Mouse (Mus musculus): ENCODE results near the gene Dennd5b.
"Not testable (repeated sequence)": the region's sequence is repeated elsewhere in the genome, so short reads cannot be mapped to it uniquely, and the experiment has no call there.

Gene Dennd5b

GRCm38 (mm10) chr6:149101076-149101942, at the start of gene Dennd5b:
Dennd5b (minus strand) TSS chr6:149101680.
- DNase-seq = peak; percentile 93

GRCm38 (mm10) chr6:149148436-149149229, 47.2 kb upstream of the Dennd5b start:
- peak; percentile 21 for DNase-seq

- no peak for DNase-seq
Measured at GRCm38 (mm10) chr6:149145143-149145542, 43.7 kb upstream of the Dennd5b start.

- peak; percentile 88 for DNase-seq
Measured at GRCm38 (mm10) chr6:149141393-149142173, 40.1 kb upstream of the Dennd5b start.

GRCm38 (mm10) chr6:149139471-149139870, 38.0 kb upstream of the Dennd5b start, which contains the start of gene Etfbkmt:
Etfbkmt (plus strand) TSS chr6:149139849.
- DNase-seq = no peak

- no peak for DNase-seq
Measured at GRCm38 (mm10) chr6:149139011-149139410, 37.5 kb upstream of the Dennd5b start.

- no peak for DNase-seq
Measured at GRCm38 (mm10) chr6:149137936-149138335, 36.5 kb upstream of the Dennd5b start.

GRCm38 (mm10) chr6:149135631-149136030, 34.2 kb upstream of the Dennd5b start:
- no peak for DNase-seq

- DNase-seq = no peak
Measured at GRCm38 (mm10) chr6:149134391-149135150, 33.1 kb upstream of the Dennd5b start.

- DNase-seq = peak; percentile 58
Measured at GRCm38 (mm10) chr6:149132311-149133077, 31.0 kb upstream of the Dennd5b start.

GRCm38 (mm10) chr6:149131111-149131510, 29.6 kb upstream of the Dennd5b start:
- no peak for DNase-seq

GRCm38 (mm10) chr6:149129870-149130269, 28.4 kb upstream of the Dennd5b start, which contains the start of gene Gm10203:
Gm10203 (plus strand) TSS chr6:149130170.
- DNase-seq = not testable (repeated sequence)

GRCm38 (mm10) chr6:149126675-149127074, 25.2 kb upstream of the Dennd5b start:
- peak; percentile 63 for DNase-seq

GRCm38 (mm10) chr6:149123042-149123441, 21.6 kb upstream of the Dennd5b start:
- DNase-seq = no peak

- DNase-seq = peak; percentile 73
Measured at GRCm38 (mm10) chr6:149119853-149120252, 18.4 kb upstream of the Dennd5b start.

- DNase-seq = peak; percentile 49
Measured at GRCm38 (mm10) chr6:149118935-149119334, 17.5 kb upstream of the Dennd5b start.

- peak; percentile 22 for DNase-seq
Measured at GRCm38 (mm10) chr6:149116992-149117391, 15.5 kb upstream of the Dennd5b start.

- DNase-seq = no peak
Measured at GRCm38 (mm10) chr6:149108909-149109308, 7.4 kb upstream of the Dennd5b start.

- DNase-seq = no peak
Measured at GRCm38 (mm10) chr6:149107615-149108014, 6.1 kb upstream of the Dennd5b start.

GRCm38 (mm10) chr6:149103451-149103850, 2.0 kb upstream of the Dennd5b start:
- no peak for DNase-seq

GRCm38 (mm10) chr6:149101943-149102243, 413 bp upstream of the Dennd5b start:
- no peak for DNase-seq
